Mouse (Mus musculus): ENCODE results near the gene Col18a1. TPM values are rescaled to one million over a fixed set of nuclear protein-coding genes. Genes with fewer than 3 reads are reported as not detected.

The Col18a1 gene
- polyA plus RNA-seq, 1 experiment from 2014 or later, result 83.2 TPM

GRCm38 (mm10) chr10:77064239-77064638, 102.1 kb downstream of the Col18a1 start:
- Histone ChIP-seq H3K27ac (ENCODE audit: low read depth, low read length) (no peak overlapping the region), H3K27me3 (ENCODE audit: control insufficient read depth, insufficient read depth, low read length) (no peaks in the 10 kb centered on the region), H3K36me3 (ENCODE audit: control insufficient read depth, insufficient read depth, low read length) (0 out of 2 replicates have a peak, but pooled peaks cover 2% of the 10 kb centered on the region), H3K9ac (ENCODE audit: low read length) (no peak overlapping the region), H3K4me2 (ENCODE audit: low read depth) (no peak overlapping the region), H3K9me3 (ENCODE audit: control insufficient read depth, low read length) (no peaks in the 10 kb centered on the region), H3K4me3 (ENCODE audit: low read depth, low read length) (no peak overlapping the region), H3K4me1 (ENCODE audit: control insufficient read depth, insufficient read depth, low read length) (no peaks in the 10 kb centered on the region)
- no peak for DNase-seq (ENCODE audit: low spot score)
- ATAC-seq (ENCODE audit: insufficient read depth, low FRiP score, low TSS enrichment), result no peak
- 93% methylated on average over 3 of the region's 3 CpGs for WGBS

- Histone ChIP-seq H3K36me3 (ENCODE audit: control insufficient read depth, insufficient read depth, low read length) (0 out of 2 replicates have a peak, but pooled peaks cover 2% of the 10 kb centered on the region), H3K9me3 (ENCODE audit: control insufficient read depth, low read length) (no peaks in the 10 kb centered on the region), H3K4me2 (ENCODE audit: low read depth) (no peak overlapping the region), H3K27me3 (ENCODE audit: control insufficient read depth, insufficient read depth, low read length) (no peaks in the 10 kb centered on the region), H3K9ac (ENCODE audit: low read length) (no peak overlapping the region), H3K4me3 (ENCODE audit: low read depth, low read length) (no peak overlapping the region), H3K27ac (ENCODE audit: low read depth, low read length) (no peak overlapping the region), H3K4me1 (ENCODE audit: control insufficient read depth, insufficient read depth, low read length) (no peaks in the 10 kb centered on the region)
- ATAC-seq (ENCODE audit: insufficient read depth, low FRiP score, low TSS enrichment) (no peak), DNase-seq (ENCODE audit: low spot score) (no peak)
- 88% methylated on average over 11 of the region's 11 CpGs for WGBS
Measured at GRCm38 (mm10) chr10:77062393-77063010, 103.8 kb downstream of the Col18a1 start.

- no peak for DNase-seq (ENCODE audit: low spot score)
- no peaks in the 10 kb centered on the region for H3K9me3 ChIP-seq (ENCODE audit: control insufficient read depth, low read length)
- no peak overlapping the region for H3K9ac ChIP-seq (ENCODE audit: low read length)
Measured at GRCm38 (mm10) chr10:77061426-77061825, 104.9 kb downstream of the Col18a1 start.

GRCm38 (mm10) chr10:77056768-77057167, 109.6 kb downstream of the Col18a1 start:
- Histone ChIP-seq H3K4me1 (ENCODE audit: control insufficient read depth, insufficient read depth, low read length) (no peaks in the 10 kb centered on the region), H3K4me2 (ENCODE audit: low read depth) (no peak overlapping the region), H3K9me3 (ENCODE audit: control insufficient read depth, low read length) (no peaks in the 10 kb centered on the region), H3K36me3 (ENCODE audit: control insufficient read depth, insufficient read depth, low read length) (no peaks in the 10 kb centered on the region), H3K4me3 (ENCODE audit: low read depth, low read length) (no peak overlapping the region), H3K27me3 (ENCODE audit: control insufficient read depth, insufficient read depth, low read length) (no peaks in the 10 kb centered on the region), H3K9ac (ENCODE audit: low read length) (no peak overlapping the region), H3K27ac (ENCODE audit: low read depth, low read length) (no peak overlapping the region)
- 86% methylated on average over 10 of the region's 10 CpGs for WGBS
- no peak for DNase-seq (ENCODE audit: low spot score)
- no peak for ATAC-seq (ENCODE audit: insufficient read depth, low FRiP score, low TSS enrichment)

More at GRCm38 (mm10) chr10:77061426-77061825, 104.9 kb downstream of the Col18a1 start:
- no peak for ATAC-seq (ENCODE audit: insufficient read depth, low FRiP score, low TSS enrichment)
- no peak overlapping the region for H3K4me3 ChIP-seq (ENCODE audit: low read depth, low read length)
- no peak overlapping the region for H3K27ac ChIP-seq (ENCODE audit: low read depth, low read length)
- no peaks in the 10 kb centered on the region for H3K4me1 ChIP-seq (ENCODE audit: control insufficient read depth, insufficient read depth, low read length)
- H3K36me3 ChIP-seq (ENCODE audit: control insufficient read depth, insufficient read depth, low read length), result no peaks in the 10 kb centered on the region
- WGBS, result 82% methylated on average over 3 of the region's 3 CpGs
- H3K27me3 ChIP-seq (ENCODE audit: control insufficient read depth, insufficient read depth, low read length), result no peaks in the 10 kb centered on the region
- no peak overlapping the region for H3K4me2 ChIP-seq (ENCODE audit: low read depth)

- H3K9ac ChIP-seq (ENCODE audit: low read length), result no peak overlapping the region
- peaks cover 17% of the 10 kb centered on the region for H3K36me3 ChIP-seq (ENCODE audit: control insufficient read depth, insufficient read depth, low read length)
- no peaks in the 10 kb centered on the region for H3K27me3 ChIP-seq (ENCODE audit: control insufficient read depth, insufficient read depth, low read length)
- no peak overlapping the region for H3K4me2 ChIP-seq (ENCODE audit: low read depth)
- no peak for ATAC-seq (ENCODE audit: insufficient read depth, low FRiP score, low TSS enrichment)
- DNase-seq (ENCODE audit: low spot score), result no peak
- no peak overlapping the region for H3K27ac ChIP-seq (ENCODE audit: low read depth, low read length)
- no peak overlapping the region for H3K4me3 ChIP-seq (ENCODE audit: low read depth, low read length)
- no peaks in the 10 kb centered on the region for H3K4me1 ChIP-seq (ENCODE audit: control insufficient read depth, insufficient read depth, low read length)
- no peaks in the 10 kb centered on the region for H3K9me3 ChIP-seq (ENCODE audit: control insufficient read depth, low read length)
- WGBS, result 94% methylated on average over 3 of the region's 3 CpGs
Measured at GRCm38 (mm10) chr10:77048606-77049005, 117.7 kb downstream of the Col18a1 start.

- DNase-seq (ENCODE audit: low spot score) (no peak), ATAC-seq (ENCODE audit: insufficient read depth, low FRiP score, low TSS enrichment) (no peak)
- H3K27me3 ChIP-seq (ENCODE audit: control insufficient read depth, insufficient read depth, low read length), result no peaks in the 10 kb centered on the region
- no peak overlapping the region for H3K4me3 ChIP-seq (ENCODE audit: low read depth, low read length)
- no peak overlapping the region for H3K9ac ChIP-seq (ENCODE audit: low read length)
- H3K36me3 ChIP-seq (ENCODE audit: control insufficient read depth, insufficient read depth, low read length), result peaks cover 21% of the 10 kb centered on the region
- H3K27ac ChIP-seq (ENCODE audit: low read depth, low read length), result no peak overlapping the region
- WGBS, result 78% methylated on average over 4 of the region's 4 CpGs
- H3K4me1 ChIP-seq (ENCODE audit: control insufficient read depth, insufficient read depth, low read length), result no peaks in the 10 kb centered on the region
- H3K9me3 ChIP-seq (ENCODE audit: control insufficient read depth, low read length), result no peaks in the 10 kb centered on the region
- no peak overlapping the region for H3K4me2 ChIP-seq (ENCODE audit: low read depth)
Measured at GRCm38 (mm10) chr10:77048196-77048595, 118.2 kb downstream of the Col18a1 start.

GRCm38 (mm10) chr10:77038579-77039174, 127.7 kb downstream of the Col18a1 start:
- no peak overlapping the region for H3K27ac ChIP-seq (ENCODE audit: low read depth, low read length)
- H3K4me3 ChIP-seq (ENCODE audit: low read depth, low read length), result no peak overlapping the region
- ATAC-seq (ENCODE audit: insufficient read depth, low FRiP score, low TSS enrichment), result no peak
- no peak overlapping the region for H3K4me2 ChIP-seq (ENCODE audit: low read depth)
- H3K27me3 ChIP-seq (ENCODE audit: control insufficient read depth, insufficient read depth, low read length), result no peaks in the 10 kb centered on the region
- H3K9me3 ChIP-seq (ENCODE audit: control insufficient read depth, low read length), result no peaks in the 10 kb centered on the region
- no peak overlapping the region for H3K9ac ChIP-seq (ENCODE audit: low read length)
- WGBS, result 91% methylated on average over 8 of the region's 8 CpGs
- DNase-seq (ENCODE audit: low spot score), result no peak
- H3K4me1 ChIP-seq (ENCODE audit: control insufficient read depth, insufficient read depth, low read length), result 0 out of 2 replicates have a peak, but pooled peaks cover 6% of the 10 kb centered on the region
- peaks cover 15% of the 10 kb centered on the region for H3K36me3 ChIP-seq (ENCODE audit: control insufficient read depth, insufficient read depth, low read length)

- Histone ChIP-seq H3K4me3 (ENCODE audit: low read depth, low read length) (no peak overlapping the region), H3K4me2 (ENCODE audit: low read depth) (no peak overlapping the region), H3K9me3 (ENCODE audit: control insufficient read depth, low read length) (no peaks in the 10 kb centered on the region), H3K27me3 (ENCODE audit: control insufficient read depth, insufficient read depth, low read length) (no peaks in the 10 kb centered on the region), H3K27ac (ENCODE audit: low read depth, low read length) (no peak overlapping the region), H3K36me3 (ENCODE audit: control insufficient read depth, insufficient read depth, low read length) (peaks cover 4% of the 10 kb centered on the region; the same call in 1 of the 2 replicates), H3K4me1 (ENCODE audit: control insufficient read depth, insufficient read depth, low read length) (0 out of 2 replicates have a peak, but pooled peaks cover 6% of the 10 kb centered on the region), H3K9ac (ENCODE audit: low read length) (no peak overlapping the region)
- no peak for ATAC-seq (ENCODE audit: insufficient read depth, low FRiP score, low TSS enrichment)
- WGBS, result 74% methylated on average over 6 of the region's 6 CpGs
- DNase-seq (ENCODE audit: low spot score), result no peak
Measured at GRCm38 (mm10) chr10:77035487-77035886, 130.9 kb downstream of the Col18a1 start.

Data from neural tube, embryonic 11.5 days (tissue).